Mouse (Mus musculus): Measurements from ENCODE around the gene Atp8b5. TPM values are rescaled to one million over a fixed set of nuclear protein-coding genes. Genes with fewer than 3 reads are reported as not detected.

The Atp8b5 gene
- polyA plus RNA-seq, 1 experiment from 2014 or later: 0.78 TPM

DNA sequence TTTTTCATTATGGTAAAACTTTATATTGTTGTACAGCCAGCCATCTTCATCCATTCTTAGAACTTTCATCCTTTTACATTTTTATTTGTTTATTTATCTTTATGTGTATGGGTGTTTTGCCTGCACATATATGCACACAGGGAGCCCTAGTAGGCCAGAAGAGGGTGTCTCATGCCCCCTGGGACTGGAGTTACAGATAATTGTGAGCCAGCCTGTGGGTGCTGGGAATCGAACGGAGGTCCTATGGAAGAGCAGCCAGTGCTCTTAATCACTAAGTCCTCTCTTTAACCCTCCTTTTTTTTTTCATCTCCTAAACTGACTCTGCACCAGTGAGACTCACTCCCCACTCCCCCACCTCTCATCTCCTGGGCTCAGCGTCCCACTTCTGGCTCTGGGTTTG lies 117.6 kb downstream of the Atp8b5 start:
- no peak overlapping the region for H3K9ac ChIP-seq (replicated peaks)
- WGBS: 94% methylated on average over 3 of the region's 3 CpGs

DNA sequence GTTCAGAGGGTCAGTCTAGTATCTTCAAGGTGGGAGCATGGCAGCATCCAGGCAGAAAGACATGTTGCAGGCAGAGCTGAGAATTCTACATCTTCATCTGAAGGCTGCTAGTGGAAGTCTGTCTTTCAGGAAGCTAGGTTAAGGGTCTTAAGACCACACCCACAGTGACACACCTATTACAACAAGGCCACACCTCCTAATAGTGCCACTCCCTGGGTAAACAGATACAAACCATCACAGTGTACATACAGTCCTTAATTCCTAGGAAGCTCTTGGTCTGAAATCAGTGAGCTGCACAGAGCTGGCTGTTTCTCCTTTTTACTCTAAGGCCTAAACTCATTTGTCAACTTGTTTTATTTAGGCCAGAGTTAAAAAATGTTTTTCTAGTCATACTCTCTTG lies 120.0 kb downstream of the Atp8b5 start:
- Histone ChIP-seq H3K4me1 (peaks cover 29% of the 10 kb centered on the region), H3K9ac (replicated peaks) (no peak overlapping the region), H3K4me3 (replicated peaks) (no peak overlapping the region), H3K4me2 (no peak overlapping the region), H3K36me3 (no peaks in the 10 kb centered on the region), H3K27me3 (replicated peaks) (no peaks in the 10 kb centered on the region), H3K27ac (replicated peaks) (no peak overlapping the region), H3K9me3 (replicated peaks) (no peaks in the 10 kb centered on the region)
- no peak for ATAC-seq (ENCODE audit: low FRiP score)

More for the DNA sequence above, 117.6 kb downstream of the Atp8b5 start:
- Histone ChIP-seq H3K27ac (replicated peaks) (no peak overlapping the region), H3K4me3 (replicated peaks) (no peak overlapping the region), H3K4me2 (no peak overlapping the region), H3K9me3 (replicated peaks) (no peaks in the 10 kb centered on the region), H3K36me3 (no peaks in the 10 kb centered on the region), H3K27me3 (replicated peaks) (no peaks in the 10 kb centered on the region), H3K4me1 (peaks cover 38% of the 10 kb centered on the region)
- no peak for ATAC-seq (ENCODE audit: low FRiP score)

DNA sequence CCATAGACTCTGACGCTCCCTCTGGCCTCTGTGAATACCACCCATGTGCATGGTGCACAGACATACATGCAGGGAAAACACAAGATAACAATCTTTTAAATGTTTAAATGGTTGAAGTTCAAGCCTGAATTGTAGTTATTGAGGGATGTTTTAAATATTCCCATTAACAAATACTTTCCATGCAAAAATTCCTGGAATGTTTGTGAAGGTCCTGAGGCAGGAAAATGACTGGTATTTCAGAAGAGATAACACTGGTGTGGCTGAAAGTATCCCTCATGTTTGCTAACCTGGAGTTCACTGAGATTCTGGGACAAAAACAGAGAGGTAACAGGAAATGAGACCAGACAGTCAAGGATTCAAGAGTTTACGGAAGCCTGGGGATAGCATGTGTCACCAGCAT lies 122.4 kb downstream of the Atp8b5 start:
- WGBS: 91% methylated on average over 2 of the region's 2 CpGs
- no peak for ATAC-seq (ENCODE audit: low FRiP score)
- no peak overlapping the region for H3K9ac ChIP-seq (replicated peaks)

DNA sequence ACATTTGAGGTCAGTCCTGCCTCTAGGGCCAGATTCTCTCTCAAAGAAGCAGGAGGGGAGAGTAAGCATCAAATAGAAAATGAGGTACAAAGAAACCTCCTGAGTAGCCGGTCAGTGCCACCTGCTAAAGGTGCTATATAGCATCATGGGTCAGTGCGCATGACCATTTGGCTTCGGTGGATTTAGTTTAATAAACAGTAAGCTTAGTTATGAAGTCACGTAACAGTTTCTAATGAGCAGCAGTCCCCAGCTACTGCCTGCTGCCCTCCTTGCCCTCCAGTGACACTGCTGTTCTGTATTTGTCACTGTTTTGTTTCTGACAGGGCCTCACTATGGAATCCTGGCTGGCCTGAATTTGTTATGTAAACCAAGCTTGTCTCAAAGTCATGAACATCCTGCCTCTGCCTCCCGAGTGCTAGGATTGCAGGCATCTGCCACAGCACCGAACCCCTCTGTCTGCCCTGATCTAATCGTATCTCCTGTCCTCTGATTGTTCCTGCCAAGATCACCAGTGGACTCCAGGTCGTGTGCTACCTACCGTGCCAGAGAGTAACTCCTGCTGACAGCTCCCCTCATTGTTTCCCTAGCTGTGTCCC lies 123.0 kb downstream of the Atp8b5 start:
- no peak overlapping the region for H3K9ac ChIP-seq (replicated peaks)
- no peaks in the 10 kb centered on the region; the same call in 1 of the 2 replicates for H3K36me3 ChIP-seq
- H3K9me3 ChIP-seq (replicated peaks): no peaks in the 10 kb centered on the region
- no peaks in the 10 kb centered on the region for H3K27me3 ChIP-seq (replicated peaks)
- H3K4me3 ChIP-seq (replicated peaks): no peak overlapping the region
- H3K27ac ChIP-seq (replicated peaks): no peak overlapping the region
- WGBS: 69% methylated on average over 9 of the region's 9 CpGs
- ATAC-seq (ENCODE audit: low FRiP score): no peak
- no peak overlapping the region for H3K4me2 ChIP-seq
- H3K4me1 ChIP-seq: peaks cover 9% of the 10 kb centered on the region; the same call in 1 of the 2 replicates

More for the DNA sequence above, 122.4 kb downstream of the Atp8b5 start:
- H3K4me3 ChIP-seq (replicated peaks): no peak overlapping the region
- no peaks in the 10 kb centered on the region for H3K9me3 ChIP-seq (replicated peaks)
- H3K36me3 ChIP-seq: no peaks in the 10 kb centered on the region; the same call in 1 of the 2 replicates
- no peak overlapping the region for H3K27ac ChIP-seq (replicated peaks)
- no peaks in the 10 kb centered on the region for H3K27me3 ChIP-seq (replicated peaks)
- H3K4me2 ChIP-seq: no peak overlapping the region
- peaks cover 14% of the 10 kb centered on the region; the same call in 1 of the 2 replicates for H3K4me1 ChIP-seq

DNA sequence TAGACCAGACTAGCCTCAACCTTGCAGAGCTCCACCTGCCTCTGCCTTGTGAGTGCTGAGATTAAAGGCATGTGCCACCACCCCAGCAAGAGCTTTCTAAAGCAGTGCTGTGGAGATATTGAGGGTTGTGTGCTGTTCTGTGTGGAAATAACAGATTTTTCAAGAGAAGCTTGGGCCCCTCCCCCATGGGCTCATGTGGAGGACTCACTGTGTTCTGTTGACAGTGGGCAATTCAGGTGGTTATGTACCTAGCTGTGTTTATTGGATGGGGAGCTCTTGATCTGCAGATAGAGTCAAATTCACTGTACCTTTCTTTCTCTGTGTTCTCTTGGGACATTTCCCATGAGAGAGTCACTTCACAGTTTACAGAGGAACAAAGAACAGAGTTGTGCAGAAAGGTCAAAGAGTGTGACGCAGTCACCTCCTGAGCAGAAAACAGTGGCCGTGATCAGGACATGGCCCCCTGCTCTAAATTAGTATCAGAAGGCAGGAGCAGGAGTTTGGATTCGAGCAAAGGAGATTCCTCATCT lies 124.6 kb downstream of the Atp8b5 start:
- H3K9me3 ChIP-seq (replicated peaks): no peaks in the 10 kb centered on the region
- H3K4me2 ChIP-seq: no peak overlapping the region
- H3K27me3 ChIP-seq (replicated peaks): no peaks in the 10 kb centered on the region
- no peaks in the 10 kb centered on the region; the same call in 1 of the 2 replicates for H3K36me3 ChIP-seq
- H3K27ac ChIP-seq (replicated peaks): no peak overlapping the region
- WGBS: 79% methylated on average over 3 of the region's 3 CpGs
- H3K4me1 ChIP-seq: 0 out of 2 replicates have a peak, but pooled peaks cover 8% of the 10 kb centered on the region
- no peak overlapping the region for H3K9ac ChIP-seq (replicated peaks)
- no peak overlapping the region for H3K4me3 ChIP-seq (replicated peaks)
- no peak for ATAC-seq (ENCODE audit: low FRiP score)

DNA sequence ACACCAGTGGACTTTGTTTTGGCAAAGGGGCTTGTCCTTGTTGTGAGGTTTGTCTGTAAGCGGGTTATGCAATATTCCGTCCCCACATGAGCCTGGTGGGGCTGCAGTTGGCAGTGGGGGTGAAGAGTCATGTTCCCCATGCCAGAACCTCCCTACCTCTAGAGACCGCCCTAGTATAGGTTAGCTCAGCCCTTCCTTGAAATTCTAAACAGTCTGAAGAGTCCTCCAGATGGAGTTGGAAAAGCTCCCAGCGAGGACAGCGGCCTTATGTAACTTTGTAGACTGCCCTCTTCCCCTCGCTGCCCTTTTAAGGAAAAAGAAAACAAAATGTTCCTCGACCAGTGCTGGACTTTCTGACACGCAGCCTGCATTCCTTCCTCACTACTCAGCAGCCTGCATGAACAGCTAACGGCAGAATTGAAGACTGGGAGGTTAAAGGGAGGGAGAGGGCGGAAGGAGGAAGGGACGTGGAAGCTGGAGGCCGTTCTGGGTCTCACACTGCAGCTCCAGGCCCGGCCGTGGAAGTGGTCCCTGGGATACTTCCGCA lies 127.5 kb downstream of the Atp8b5 start:
- Histone ChIP-seq H3K9me3 (replicated peaks) (no peaks in the 10 kb centered on the region), H3K27me3 (replicated peaks) (no peaks in the 10 kb centered on the region), H3K4me3 (replicated peaks) (no peak overlapping the region), H3K9ac (replicated peaks) (no peak overlapping the region), H3K4me1 (peaks cover 22% of the 10 kb centered on the region), H3K36me3 (no peaks in the 10 kb centered on the region; the same call in 1 of the 2 replicates), H3K4me2 (no peak overlapping the region), H3K27ac (replicated peaks) (peak overlapping the region; percentile 33)
- WGBS: 68% methylated on average over 15 of the region's 15 CpGs
- ATAC-seq (ENCODE audit: low FRiP score): no peak

DNA sequence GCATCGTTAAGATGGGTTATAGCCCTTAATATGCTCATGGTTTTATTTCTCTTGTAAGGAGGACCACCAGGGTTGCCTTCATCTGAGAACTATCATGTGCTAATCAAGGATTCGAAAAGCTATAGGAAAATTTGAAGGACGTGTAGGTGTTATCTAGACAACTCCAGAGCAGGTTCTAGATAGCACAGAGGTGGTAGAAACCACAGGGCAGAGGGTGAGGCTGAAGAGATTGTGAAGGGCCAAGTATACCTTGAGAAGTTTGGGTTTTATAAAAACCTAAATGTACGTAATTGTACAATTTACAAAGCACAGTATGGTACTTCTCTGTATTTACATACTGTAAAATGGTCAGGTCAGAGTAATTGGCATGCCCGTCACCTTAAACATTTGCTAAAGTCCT lies 128.2 kb downstream of the Atp8b5 start:
- H3K27me3 ChIP-seq (replicated peaks): no peaks in the 10 kb centered on the region
- no peaks in the 10 kb centered on the region; the same call in 1 of the 2 replicates for H3K36me3 ChIP-seq
- no peaks in the 10 kb centered on the region for H3K9me3 ChIP-seq (replicated peaks)
- H3K4me1 ChIP-seq: peaks cover 27% of the 10 kb centered on the region
- H3K9ac ChIP-seq (replicated peaks): no peak overlapping the region
- H3K4me2 ChIP-seq: no peak overlapping the region
- H3K27ac ChIP-seq (replicated peaks): peak overlapping the region; percentile 33; the same call in 1 of the 2 replicates
- no peak overlapping the region for H3K4me3 ChIP-seq (replicated peaks)
- 89% methylated on average over 5 of the region's 5 CpGs for WGBS
- ATAC-seq (ENCODE audit: low FRiP score): no peak

DNA sequence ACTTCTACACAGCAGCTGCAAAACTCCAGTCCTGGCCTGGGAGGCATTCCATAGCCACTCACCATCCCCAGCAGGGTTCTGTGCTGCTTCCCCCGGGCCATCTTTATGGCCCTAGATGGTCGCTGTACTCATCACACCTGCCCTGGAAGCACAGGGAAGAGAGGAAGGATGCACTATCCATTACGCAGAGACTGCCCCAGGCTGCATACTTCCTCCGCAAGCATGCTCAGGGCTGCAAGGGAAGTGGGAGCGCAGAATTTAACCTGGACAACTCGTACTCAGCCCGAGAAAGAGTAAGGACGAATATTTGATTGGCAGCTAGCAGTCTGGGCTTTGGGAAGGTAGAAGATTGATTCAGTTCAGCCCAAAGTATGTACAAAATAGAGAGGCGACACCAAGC lies 128.9 kb downstream of the Atp8b5 start:
- Histone ChIP-seq H3K4me3 (replicated peaks) (no peak overlapping the region), H3K4me2 (no peak overlapping the region), H3K9me3 (replicated peaks) (no peaks in the 10 kb centered on the region), H3K36me3 (no peaks in the 10 kb centered on the region; the same call in 1 of the 2 replicates), H3K4me1 (peaks cover 30% of the 10 kb centered on the region), H3K27ac (replicated peaks) (no peak overlapping the region), H3K9ac (replicated peaks) (no peak overlapping the region), H3K27me3 (replicated peaks) (no peaks in the 10 kb centered on the region)
- WGBS: 70% methylated on average over 9 of the region's 9 CpGs
- ATAC-seq (ENCODE audit: low FRiP score): no peak

DNA sequence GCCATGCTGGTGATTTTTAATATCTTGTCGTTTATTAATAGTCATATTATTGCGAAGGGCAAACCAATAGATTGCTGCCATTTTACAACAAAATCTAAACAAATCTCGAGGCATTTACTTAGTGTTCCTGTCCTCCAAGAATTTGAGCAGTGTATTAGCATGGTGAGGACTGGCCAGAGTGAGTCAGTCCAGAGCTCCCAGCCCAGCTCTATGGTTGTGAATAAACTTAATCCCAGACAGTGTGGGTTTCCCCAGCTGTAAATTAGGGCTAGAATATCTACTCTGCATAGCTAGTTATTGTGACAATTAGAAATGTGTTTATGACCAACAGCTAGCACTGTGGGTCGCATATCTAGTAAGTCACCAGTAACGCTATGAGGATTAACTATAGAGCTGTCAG lies 129.4 kb downstream of the Atp8b5 start:
- H3K27me3 ChIP-seq (replicated peaks): no peaks in the 10 kb centered on the region
- no peak overlapping the region for H3K4me2 ChIP-seq
- WGBS: 87% methylated on average over 5 of the region's 5 CpGs
- H3K4me3 ChIP-seq (replicated peaks): no peak overlapping the region
- no peak overlapping the region for H3K9ac ChIP-seq (replicated peaks)
- H3K36me3 ChIP-seq: no peaks in the 10 kb centered on the region; the same call in 1 of the 2 replicates
- H3K9me3 ChIP-seq (replicated peaks): no peaks in the 10 kb centered on the region
- peaks cover 33% of the 10 kb centered on the region for H3K4me1 ChIP-seq
- no peak for ATAC-seq (ENCODE audit: low FRiP score)
- no peak overlapping the region for H3K27ac ChIP-seq (replicated peaks)

DNA sequence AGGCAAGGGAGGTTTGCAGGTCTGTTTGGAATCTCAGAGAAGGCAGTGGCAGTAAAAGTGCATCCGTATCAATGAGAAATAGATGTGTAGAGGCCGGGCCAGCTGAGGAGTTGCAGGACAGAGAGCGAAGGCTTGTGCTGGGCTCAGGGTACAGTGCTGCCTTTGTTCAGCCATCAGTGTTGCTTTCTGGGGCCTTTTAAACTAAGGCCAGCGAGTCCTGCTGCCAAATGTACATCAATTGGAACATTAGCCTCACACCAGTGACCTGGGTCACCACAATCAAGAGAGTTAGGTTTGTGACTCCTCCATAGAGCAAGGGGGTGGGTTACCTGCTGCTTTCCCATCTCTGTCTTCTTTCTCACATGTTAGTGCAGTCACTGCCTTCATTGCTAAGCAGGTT lies 131.1 kb downstream of the Atp8b5 start:
- ATAC-seq (ENCODE audit: low FRiP score): no peak
- Histone ChIP-seq H3K9ac (replicated peaks) (no peak overlapping the region), H3K4me1 (peaks cover 34% of the 10 kb centered on the region), H3K36me3 (no peaks in the 10 kb centered on the region), H3K4me3 (replicated peaks) (no peak overlapping the region), H3K9me3 (replicated peaks) (no peaks in the 10 kb centered on the region), H3K27me3 (replicated peaks) (no peaks in the 10 kb centered on the region), H3K27ac (replicated peaks) (peak overlapping the region; percentile 66), H3K4me2 (no peak overlapping the region)
- WGBS: 63% methylated on average over 4 of the region's 4 CpGs

DNA sequence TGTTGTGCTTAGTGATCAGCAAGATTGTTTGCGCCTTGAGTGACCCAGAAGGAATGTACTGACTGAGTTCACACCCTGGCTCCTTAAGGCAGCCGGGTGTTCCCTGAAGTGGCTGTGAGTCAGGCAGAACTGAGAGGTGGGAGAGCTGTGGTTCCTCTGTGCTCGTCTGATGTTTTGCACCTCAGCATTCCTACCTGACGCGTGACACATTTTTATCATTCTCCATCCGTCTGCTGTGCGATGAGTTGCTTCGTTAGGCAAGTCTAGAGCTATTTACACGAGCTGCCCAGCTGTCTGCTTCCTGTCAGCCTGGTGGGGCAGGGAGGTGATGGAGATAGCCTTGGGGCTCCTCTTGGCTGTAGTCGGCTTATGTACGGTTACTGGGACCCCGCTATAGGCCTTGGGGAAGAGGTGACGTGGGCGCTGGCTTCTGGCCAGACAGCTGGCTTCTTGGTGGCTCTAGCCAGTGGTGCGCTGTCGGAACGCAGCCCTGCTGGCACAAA lies 131.9 kb downstream of the Atp8b5 start:
- H3K4me3 ChIP-seq (replicated peaks): no peak overlapping the region
- WGBS: 51% methylated on average over 17 of the region's 17 CpGs
- peaks cover 34% of the 10 kb centered on the region for H3K4me1 ChIP-seq
- H3K27ac ChIP-seq (replicated peaks): peak overlapping the region; percentile 66
- 0 out of 2 replicates have a peak, but pooled peaks have one; percentile 21 for ATAC-seq (ENCODE audit: low FRiP score)
- no peaks in the 10 kb centered on the region for H3K36me3 ChIP-seq
- H3K9me3 ChIP-seq (replicated peaks): no peaks in the 10 kb centered on the region
- H3K9ac ChIP-seq (replicated peaks): no peak overlapping the region
- peak overlapping the region; percentile 17; the same call in 1 of the 2 replicates for H3K4me2 ChIP-seq
- H3K27me3 ChIP-seq (replicated peaks): no peaks in the 10 kb centered on the region

All from neural tube, embryonic 15.5 days (tissue).